Mouse (Mus musculus) liver, embryonic 12.5 days (tissue): ENCODE measurements at regions not wholly inside any gene's neighbourhood (a gene's known extent, or its start where the extent isn't known, plus 50 kb on each side); places are given as distances from the start of the nearest gene placed in this dataset.

Experiments used
- ATAC-seq: fragments of 200-750 bp; cut with Nextera tagmentation; 2 replicates; pipeline ENCODE4 v1.8.0; 2017; ENCODE audit warnings: moderate number of reproducible peaks, mild to moderate bottlenecking, moderate library complexity
- H3K27ac ChIP-seq: fragments of 300-500 bp; sonication (generic); 2 replicates; pipeline ENCODE4 v1.5.1; 2016; ENCODE audit warnings: mild to moderate bottlenecking
- H3K27me3 ChIP-seq: fragments of 300-500 bp; sonication (generic); replicated peaks from 2 replicates; pipeline ENCODE4 v1.6.1; 2016; ENCODE audit warnings: mild to moderate bottlenecking, moderate library complexity
- H3K36me3 ChIP-seq: fragments of 300-500 bp; sonication (generic); 2 replicates; pipeline ENCODE4 v1.6.1; 2016; ENCODE audit warnings: mild to moderate bottlenecking, moderate library complexity
- H3K4me1 ChIP-seq: fragments of 300-500 bp; sonication (generic); 2 replicates; pipeline ENCODE4 v1.6.1; 2016
- H3K4me2 ChIP-seq: fragments of 300-500 bp; sonication (generic); 2 replicates; pipeline ENCODE4 v1.6.1; 2016; ENCODE audit warnings: mild to moderate bottlenecking, moderate library complexity
- H3K4me3 ChIP-seq: fragments of 300-500 bp; sonication (generic); 2 replicates; pipeline ENCODE4 v1.5.1; 2016; ENCODE audit warnings: mild to moderate bottlenecking, moderate library complexity
- H3K9ac ChIP-seq: fragments of 300-500 bp; sonication (generic); 2 replicates; pipeline ENCODE4 v1.6.1; 2016; ENCODE audit warnings: mild to moderate bottlenecking, moderate library complexity
- H3K9me3 ChIP-seq: fragments of 300-500 bp; sonication (generic); replicated peaks from 2 replicates; pipeline ENCODE4 v1.6.1; 2016; ENCODE audit warnings: mild to moderate bottlenecking, moderate library complexity
- WGBS: fragments of 180-500 bp; shearing (Covaris S2); methylation state at CpG from one replicate; pipeline ENCODE4 v1.1.7; 2016; ENCODE audit not compliant: insufficient replicate concordance; 5-methylcytosine and 5-hydroxymethylcytosine counted together

GRCm38 (mm10) chr1:35826575-35827114 is 241.6 kb upstream of the Hs6st1 start:
- Histone ChIP-seq H3K9me3 (no peaks in the 10 kb centered on the region), H3K4me1 (no peaks in the 10 kb centered on the region), H3K4me3 (no peak overlapping the region), H3K36me3 (no peaks in the 10 kb centered on the region), H3K27me3 (no peaks in the 10 kb centered on the region), H3K4me2 (no peak overlapping the region), H3K27ac (no peak overlapping the region), H3K9ac (no peak overlapping the region)
- 71% methylated on average over 7 of the region's 7 CpGs for WGBS
- ATAC-seq: no peak

GRCm38 (mm10) chr1:35827471-35827870 is 240.7 kb upstream of the Hs6st1 start:
- Histone ChIP-seq H3K36me3 (no peaks in the 10 kb centered on the region), H3K27ac (no peak overlapping the region), H3K9me3 (no peaks in the 10 kb centered on the region), H3K4me2 (no peak overlapping the region), H3K27me3 (no peaks in the 10 kb centered on the region), H3K9ac (no peak overlapping the region), H3K4me3 (no peak overlapping the region), H3K4me1 (no peaks in the 10 kb centered on the region)
- no peak for ATAC-seq
- WGBS: 60% methylated on average over 3 of the region's 3 CpGs

DNA sequence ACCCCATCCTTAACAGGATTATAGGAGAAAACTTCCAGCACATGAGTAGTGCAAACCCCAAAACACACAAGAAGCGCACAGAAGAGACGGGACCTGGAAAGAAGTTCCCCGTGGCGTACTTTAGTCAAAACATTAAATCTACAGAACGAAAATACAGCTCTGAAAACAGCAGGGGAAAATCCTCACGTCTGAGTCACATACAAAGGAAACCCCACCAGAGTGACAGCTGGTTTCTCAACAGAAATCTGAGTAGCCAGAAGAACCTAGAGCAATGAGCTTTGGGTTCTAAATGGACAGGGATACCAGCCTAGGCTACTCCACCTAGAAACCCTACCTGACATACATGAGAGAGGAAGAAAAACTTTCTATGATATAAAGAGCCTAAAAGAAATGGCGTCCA is 234.0 kb upstream of the Hs6st1 start:
- Histone ChIP-seq H3K9ac (no peak overlapping the region), H3K4me1 (no peaks in the 10 kb centered on the region), H3K36me3 (no peaks in the 10 kb centered on the region), H3K27me3 (no peaks in the 10 kb centered on the region), H3K27ac (no peak overlapping the region), H3K4me3 (no peak overlapping the region), H3K9me3 (no peaks in the 10 kb centered on the region), H3K4me2 (no peak overlapping the region)
- ATAC-seq: no peak
- 74% methylated on average over 7 of the region's 7 CpGs for WGBS

DNA sequence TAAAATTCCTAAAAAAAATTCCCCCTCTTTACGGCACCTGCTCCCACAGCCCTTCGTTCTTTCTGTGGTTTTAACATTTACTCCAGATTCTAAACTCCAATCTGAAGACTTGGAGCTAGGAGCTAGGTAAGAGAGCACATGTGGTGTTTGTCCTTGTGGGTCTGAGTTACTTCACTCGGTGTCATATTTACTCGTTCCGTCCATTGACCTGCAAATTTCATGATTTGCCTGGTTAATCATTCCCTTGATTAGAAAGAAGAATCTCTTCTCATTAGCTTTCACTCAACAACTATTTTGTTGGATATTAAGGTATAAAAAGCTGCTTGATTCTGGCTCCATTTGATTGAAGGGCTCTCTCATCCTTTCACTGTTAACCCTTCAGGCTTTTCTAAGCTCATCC is 231.6 kb upstream of the Hs6st1 start:
- Histone ChIP-seq H3K36me3 (no peaks in the 10 kb centered on the region), H3K4me2 (no peak overlapping the region), H3K9me3 (no peaks in the 10 kb centered on the region), H3K27ac (no peak overlapping the region), H3K9ac (no peak overlapping the region), H3K27me3 (no peaks in the 10 kb centered on the region), H3K4me3 (no peak overlapping the region), H3K4me1 (no peaks in the 10 kb centered on the region)
- WGBS: 66% methylated on average over 5 of the region's 5 CpGs
- ATAC-seq: no peak

- Histone ChIP-seq H3K36me3 (no peaks in the 10 kb centered on the region), H3K4me2 (no peak overlapping the region), H3K4me3 (no peak overlapping the region), H3K9ac (no peak overlapping the region), H3K4me1 (no peaks in the 10 kb centered on the region), H3K9me3 (no peaks in the 10 kb centered on the region), H3K27ac (no peak overlapping the region), H3K27me3 (no peaks in the 10 kb centered on the region)
- ATAC-seq: no peak
- 41% methylated on average over 3 of the region's 3 CpGs for WGBS
Measured at GRCm38 (mm10) chr1:35838625-35839024, 229.6 kb upstream of the Hs6st1 start.

GRCm38 (mm10) chr1:35839446-35839845 is 228.8 kb upstream of the Hs6st1 start:
- Histone ChIP-seq H3K4me2 (no peak overlapping the region), H3K4me1 (no peaks in the 10 kb centered on the region), H3K36me3 (no peaks in the 10 kb centered on the region), H3K27me3 (no peaks in the 10 kb centered on the region), H3K4me3 (no peak overlapping the region), H3K9ac (no peak overlapping the region), H3K27ac (no peak overlapping the region), H3K9me3 (no peaks in the 10 kb centered on the region)
- WGBS: 56% methylated on average over 6 of the region's 6 CpGs
- ATAC-seq: no peak

- no peaks in the 10 kb centered on the region for H3K27me3 ChIP-seq
- no peak overlapping the region for H3K4me3 ChIP-seq
- no peaks in the 10 kb centered on the region for H3K36me3 ChIP-seq
- H3K4me1 ChIP-seq: no peaks in the 10 kb centered on the region
- 69% methylated on average over 2 of the region's 2 CpGs for WGBS
- no peak overlapping the region for H3K4me2 ChIP-seq
- H3K9me3 ChIP-seq: no peaks in the 10 kb centered on the region
- H3K27ac ChIP-seq: no peak overlapping the region
- ATAC-seq: no peak
- no peak overlapping the region for H3K9ac ChIP-seq
Measured at GRCm38 (mm10) chr1:35841626-35842025, 226.6 kb upstream of the Hs6st1 start.

DNA sequence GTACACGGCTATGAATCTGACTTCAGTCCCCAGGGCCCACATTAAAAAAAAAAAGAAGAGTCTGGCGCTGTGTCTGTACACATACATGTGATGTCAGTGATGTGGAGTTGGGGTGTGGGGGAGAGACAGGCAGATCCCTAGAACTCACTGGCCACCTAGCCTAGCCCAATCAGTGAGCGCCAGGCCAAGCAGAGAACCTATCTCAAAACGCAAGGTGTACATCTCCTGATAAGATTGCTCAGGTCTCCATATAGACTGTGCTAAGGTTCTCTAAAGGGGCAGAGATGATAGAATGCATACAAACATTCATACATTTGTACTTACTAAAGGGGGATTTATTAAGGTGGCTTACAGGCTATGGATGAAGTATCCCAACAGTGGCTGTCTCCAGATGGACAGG is 225.5 kb upstream of the Hs6st1 start:
- Histone ChIP-seq H3K4me1 (no peaks in the 10 kb centered on the region), H3K9me3 (no peaks in the 10 kb centered on the region), H3K4me3 (no peak overlapping the region), H3K36me3 (no peaks in the 10 kb centered on the region), H3K27ac (no peak overlapping the region), H3K4me2 (no peak overlapping the region), H3K9ac (no peak overlapping the region), H3K27me3 (no peaks in the 10 kb centered on the region)
- WGBS: 76% methylated on average over 4 of the region's 4 CpGs
- no peak for ATAC-seq

DNA sequence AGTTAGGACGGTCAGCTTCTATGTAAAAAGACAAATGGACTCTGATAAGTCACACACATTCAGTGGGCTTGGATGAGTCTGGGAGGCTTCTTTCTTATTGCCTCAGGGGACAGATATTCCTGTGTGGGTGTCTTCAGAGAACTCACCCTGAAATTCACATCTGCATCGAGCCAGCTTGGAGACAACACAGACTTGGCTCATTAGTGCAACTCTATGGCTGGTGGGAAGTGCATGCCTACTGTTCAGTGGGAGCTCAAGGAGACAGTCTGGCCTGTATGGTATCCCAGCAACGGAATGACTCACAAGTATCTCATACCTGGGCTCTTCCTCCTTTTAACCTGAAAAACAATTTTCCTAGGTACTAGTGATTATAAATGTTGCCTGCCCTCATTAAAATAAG is 224.6 kb upstream of the Hs6st1 start:
- Histone ChIP-seq H3K36me3 (no peaks in the 10 kb centered on the region), H3K27me3 (no peaks in the 10 kb centered on the region), H3K9ac (no peak overlapping the region), H3K27ac (no peak overlapping the region), H3K4me3 (no peak overlapping the region), H3K4me1 (0 out of 2 replicates have a peak, but pooled peaks cover under 1% of the 10 kb centered on the region), H3K9me3 (no peaks in the 10 kb centered on the region), H3K4me2 (no peak overlapping the region)
- no peak for ATAC-seq
- 74% methylated on average over 3 of the region's 3 CpGs for WGBS

DNA sequence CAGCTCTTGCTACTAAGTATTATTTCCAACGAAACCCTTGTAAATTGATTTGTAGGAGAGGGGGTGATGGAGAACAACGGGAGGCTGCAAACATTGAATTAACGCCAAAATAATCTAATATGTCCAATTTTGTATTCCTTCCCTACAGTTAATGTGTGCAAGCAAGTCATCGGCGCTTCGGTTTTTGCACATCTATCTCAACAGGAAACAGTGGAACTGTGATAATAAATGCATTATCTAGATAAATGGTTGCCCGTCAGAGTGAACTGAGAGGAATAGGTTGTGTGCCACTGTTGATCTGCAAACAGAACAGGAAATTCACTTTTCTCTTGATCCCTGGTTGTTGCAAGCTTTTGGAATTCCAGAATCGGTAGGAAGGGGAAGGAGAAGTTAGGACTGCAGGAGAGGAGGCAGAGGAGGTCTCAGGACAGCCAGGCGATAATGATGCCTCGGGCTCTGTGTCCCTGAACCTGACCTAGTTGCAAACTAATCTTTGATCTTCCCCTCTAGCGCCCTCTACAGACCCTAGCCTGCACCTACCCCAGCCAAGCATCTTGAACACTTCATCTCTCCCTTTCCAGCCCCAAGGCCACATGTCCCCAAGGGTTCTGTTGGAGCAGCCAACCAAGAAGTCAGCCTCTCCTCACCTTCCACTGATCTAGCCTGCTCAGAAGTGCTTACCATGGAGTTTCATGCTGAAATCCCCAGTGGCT is 221.8 kb upstream of the Hs6st1 start:
- 44% methylated on average over 11 of the region's 11 CpGs for WGBS
- Histone ChIP-seq H3K36me3 (no peaks in the 10 kb centered on the region), H3K4me3 (no peak overlapping the region), H3K9ac (no peak overlapping the region), H3K4me1 (peaks cover 6% of the 10 kb centered on the region; the same call in 1 of the 2 replicates), H3K9me3 (no peaks in the 10 kb centered on the region), H3K27me3 (no peaks in the 10 kb centered on the region), H3K27ac (no peak overlapping the region), H3K4me2 (no peak overlapping the region)
- no peak for ATAC-seq

DNA sequence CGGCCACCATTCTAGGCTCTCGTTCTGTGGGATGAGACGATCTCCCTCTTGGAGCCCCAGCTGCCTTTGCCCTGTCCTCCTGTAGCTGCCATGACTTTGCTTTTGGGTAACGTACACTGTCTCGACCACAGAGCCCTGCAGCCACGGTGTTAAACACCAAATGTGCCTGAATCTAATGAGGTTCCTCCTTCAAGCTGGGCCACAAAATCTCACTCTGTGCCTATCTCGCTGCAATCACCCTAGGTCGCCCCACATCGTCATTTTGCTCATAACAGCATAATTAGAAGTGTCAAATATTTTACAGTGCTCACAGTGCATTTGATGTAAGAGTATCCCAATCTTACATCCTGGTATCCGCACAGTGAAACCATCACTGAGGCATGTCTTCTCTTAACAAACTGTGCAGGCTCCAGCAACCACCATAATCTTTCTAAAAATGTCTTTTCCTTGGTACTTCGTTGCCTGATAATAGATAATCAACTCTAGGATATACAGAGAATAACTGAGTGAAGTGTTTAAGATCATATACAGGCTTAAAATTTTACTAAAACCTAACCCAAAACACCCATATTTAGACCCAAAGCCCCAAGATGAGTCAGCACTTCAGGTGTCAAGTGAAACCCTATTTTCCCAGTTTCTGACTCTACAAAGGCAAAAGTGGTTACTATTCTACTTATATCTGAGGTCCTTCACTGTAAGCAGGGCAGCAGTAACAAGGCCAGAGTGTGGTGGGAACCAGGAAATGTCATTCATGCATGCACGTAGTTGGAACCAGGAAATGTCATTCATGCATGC is 219.8 kb upstream of the Hs6st1 start:
- H3K27ac ChIP-seq: no peak overlapping the region
- no peak overlapping the region for H3K9ac ChIP-seq
- WGBS: 53% methylated on average over 12 of the region's 12 CpGs
- H3K9me3 ChIP-seq: no peaks in the 10 kb centered on the region
- H3K36me3 ChIP-seq: no peaks in the 10 kb centered on the region
- H3K4me1 ChIP-seq: peaks cover 6% of the 10 kb centered on the region; the same call in 1 of the 2 replicates
- H3K4me2 ChIP-seq: no peak overlapping the region
- no peaks in the 10 kb centered on the region for H3K27me3 ChIP-seq
- H3K4me3 ChIP-seq: no peak overlapping the region
- ATAC-seq: no peak

DNA sequence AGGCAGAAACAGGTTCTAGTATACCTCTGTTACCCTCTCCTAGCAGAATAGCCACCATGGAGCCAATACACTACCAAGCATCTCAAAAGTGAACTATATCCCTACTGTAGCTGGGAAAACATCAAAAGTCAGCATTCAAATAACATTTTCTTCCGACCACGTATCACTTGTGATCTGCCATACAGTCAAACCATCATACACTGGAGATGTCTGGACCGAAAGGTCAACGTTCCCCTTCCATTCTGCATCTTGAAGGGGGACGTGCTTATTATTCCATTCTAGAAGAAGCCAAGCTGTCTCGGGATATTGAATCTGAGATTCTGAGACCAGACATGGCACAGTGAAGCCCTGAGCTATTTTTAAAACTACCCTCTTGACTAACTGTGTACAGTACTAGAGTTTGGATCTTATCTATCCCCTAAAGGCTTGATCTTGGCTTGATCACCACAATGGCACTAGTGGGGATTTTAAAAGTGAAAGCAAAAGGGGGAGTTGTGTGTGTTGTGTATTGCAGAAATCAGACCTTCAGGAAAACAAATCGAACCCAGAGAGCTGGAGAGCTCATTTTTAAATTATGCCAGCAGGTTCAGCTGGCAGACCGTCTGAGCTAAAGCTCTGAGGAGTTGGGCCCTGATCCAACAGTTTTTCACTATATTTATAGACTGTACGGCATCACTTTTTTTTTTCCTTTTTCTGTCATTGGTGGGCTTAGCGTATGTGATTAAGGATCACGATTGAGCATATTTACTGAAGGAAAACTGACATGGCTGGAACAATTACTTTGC is 218.6 kb upstream of the Hs6st1 start:
- Histone ChIP-seq H3K36me3 (no peaks in the 10 kb centered on the region), H3K4me1 (peaks cover 6% of the 10 kb centered on the region; the same call in 1 of the 2 replicates), H3K27me3 (no peaks in the 10 kb centered on the region), H3K4me2 (no peak overlapping the region), H3K9ac (no peak overlapping the region), H3K9me3 (no peaks in the 10 kb centered on the region), H3K27ac (no peak overlapping the region), H3K4me3 (no peak overlapping the region)
- no peak for ATAC-seq
- WGBS: 78% methylated on average over 11 of the region's 11 CpGs
